Mouse (Mus musculus): Measurements from ENCODE around the gene Smpd3. TPM values are rescaled to one million over a fixed set of nuclear protein-coding genes. Genes with fewer than 3 reads are reported as not detected.

The Smpd3 gene
- polyA plus RNA-seq, 1 experiment: 31.9 TPM

GRCm38 (mm10) chr8:106300739-106301715, 36.8 kb downstream of the Smpd3 start:
- TF ChIP-seq POLR2A (IDR thresholded peaks at IDR 0.05; ENCODE audit: extremely low read depth, insufficient read depth, low read length) (no peak), CTCF (IDR thresholded peaks at IDR 0.05; ENCODE audit: extremely low read depth, insufficient read depth, low read length) (no peak)
- Histone ChIP-seq H3K4me1 (ENCODE audit: control insufficient read depth, insufficient read depth, low read length) (peaks cover 15% of the 10 kb centered on the region), H3K27ac (ENCODE audit: insufficient read depth, low read length) (peak overlapping the region; percentile 54; the same call in 1 of the 2 replicates), H3K4me3 (ENCODE audit: insufficient read depth, low read length) (no peak overlapping the region)

- Histone ChIP-seq H3K27ac (ENCODE audit: insufficient read depth, low read length) (no peak overlapping the region), H3K4me3 (ENCODE audit: insufficient read depth, low read length) (no peak overlapping the region), H3K4me1 (ENCODE audit: control insufficient read depth, insufficient read depth, low read length) (peaks cover 9% of the 10 kb centered on the region)
- TF ChIP-seq POLR2A (IDR thresholded peaks at IDR 0.05; ENCODE audit: extremely low read depth, insufficient read depth, low read length) (no peak), CTCF (IDR thresholded peaks at IDR 0.05; ENCODE audit: extremely low read depth, insufficient read depth, low read length) (0 out of 2 replicates have a peak, but pooled peaks have one; percentile 5)
These were observed 38.1 kb downstream of the Smpd3 start for GRCm38 (mm10) chr8:106299686-106300085.

- TF ChIP-seq POLR2A (IDR thresholded peaks at IDR 0.05; ENCODE audit: extremely low read depth, insufficient read depth, low read length): no peak
- no peak for TF ChIP-seq CTCF (IDR thresholded peaks at IDR 0.05; ENCODE audit: extremely low read depth, insufficient read depth, low read length)
- Histone ChIP-seq H3K4me3 (ENCODE audit: insufficient read depth, low read length) (no peak overlapping the region), H3K27ac (ENCODE audit: insufficient read depth, low read length) (no peak overlapping the region), H3K4me1 (ENCODE audit: control insufficient read depth, insufficient read depth, low read length) (peaks cover 9% of the 10 kb centered on the region; the same call in 1 of the 2 replicates)
These were observed 38.9 kb downstream of the Smpd3 start for GRCm38 (mm10) chr8:106298846-106299245.

- no peak for TF ChIP-seq CTCF (IDR thresholded peaks at IDR 0.05; ENCODE audit: extremely low read depth, insufficient read depth, low read length)
- no peak for TF ChIP-seq POLR2A (IDR thresholded peaks at IDR 0.05; ENCODE audit: extremely low read depth, insufficient read depth, low read length)
- Histone ChIP-seq H3K4me1 (ENCODE audit: control insufficient read depth, insufficient read depth, low read length) (peaks cover 9% of the 10 kb centered on the region; the same call in 1 of the 2 replicates), H3K27ac (ENCODE audit: insufficient read depth, low read length) (no peak overlapping the region), H3K4me3 (ENCODE audit: insufficient read depth, low read length) (no peak overlapping the region)
These were observed 39.5 kb downstream of the Smpd3 start for GRCm38 (mm10) chr8:106298261-106298660.

GRCm38 (mm10) chr8:106292484-106293396, 45.0 kb downstream of the Smpd3 start:
- H3K27ac ChIP-seq (ENCODE audit: insufficient read depth, low read length): no peak overlapping the region
- TF ChIP-seq POLR2A (IDR thresholded peaks at IDR 0.05; ENCODE audit: extremely low read depth, insufficient read depth, low read length) (no peak), CTCF (IDR thresholded peaks at IDR 0.05; ENCODE audit: extremely low read depth, insufficient read depth, low read length) (no peak)
- peaks cover 18% of the 10 kb centered on the region for H3K4me1 ChIP-seq (ENCODE audit: control insufficient read depth, insufficient read depth, low read length)
- no peak overlapping the region for H3K4me3 ChIP-seq (ENCODE audit: insufficient read depth, low read length)

- Histone ChIP-seq H3K4me1 (ENCODE audit: control insufficient read depth, insufficient read depth, low read length) (peaks cover 18% of the 10 kb centered on the region), H3K27ac (ENCODE audit: insufficient read depth, low read length) (no peak overlapping the region; the same call in 1 of the 2 replicates), H3K4me3 (ENCODE audit: insufficient read depth, low read length) (no peak overlapping the region)
- no peak for TF ChIP-seq CTCF (IDR thresholded peaks at IDR 0.05; ENCODE audit: extremely low read depth, insufficient read depth, low read length)
- no peak for TF ChIP-seq POLR2A (IDR thresholded peaks at IDR 0.05; ENCODE audit: extremely low read depth, insufficient read depth, low read length)
These were observed 48.3 kb downstream of the Smpd3 start for GRCm38 (mm10) chr8:106289464-106289863.

GRCm38 (mm10) chr8:106288732-106289131, 49.1 kb downstream of the Smpd3 start:
- H3K4me1 ChIP-seq (ENCODE audit: control insufficient read depth, insufficient read depth, low read length): peaks cover 18% of the 10 kb centered on the region
- TF ChIP-seq POLR2A (IDR thresholded peaks at IDR 0.05; ENCODE audit: extremely low read depth, insufficient read depth, low read length) (no peak), CTCF (IDR thresholded peaks at IDR 0.05; ENCODE audit: extremely low read depth, insufficient read depth, low read length) (no peak)
- no peak overlapping the region for H3K27ac ChIP-seq (ENCODE audit: insufficient read depth, low read length)
- no peak overlapping the region for H3K4me3 ChIP-seq (ENCODE audit: insufficient read depth, low read length)

GRCm38 (mm10) chr8:106287445-106287844, 50.3 kb downstream of the Smpd3 start:
- Histone ChIP-seq H3K4me1 (ENCODE audit: control insufficient read depth, insufficient read depth, low read length) (peaks cover 20% of the 10 kb centered on the region), H3K4me3 (ENCODE audit: insufficient read depth, low read length) (no peak overlapping the region), H3K27ac (ENCODE audit: insufficient read depth, low read length) (no peak overlapping the region)
- TF ChIP-seq POLR2A (IDR thresholded peaks at IDR 0.05; ENCODE audit: extremely low read depth, insufficient read depth, low read length) (no peak), CTCF (IDR thresholded peaks at IDR 0.05; ENCODE audit: extremely low read depth, insufficient read depth, low read length) (no peak)

GRCm38 (mm10) chr8:106280844-106281243, 56.9 kb downstream of the Smpd3 start:
- TF ChIP-seq CTCF (IDR thresholded peaks at IDR 0.05; ENCODE audit: extremely low read depth, insufficient read depth, low read length) (no peak), POLR2A (IDR thresholded peaks at IDR 0.05; ENCODE audit: extremely low read depth, insufficient read depth, low read length) (no peak)
- Histone ChIP-seq H3K27ac (ENCODE audit: insufficient read depth, low read length) (no peak overlapping the region), H3K4me3 (ENCODE audit: insufficient read depth, low read length) (no peak overlapping the region), H3K4me1 (ENCODE audit: control insufficient read depth, insufficient read depth, low read length) (peaks cover 2% of the 10 kb centered on the region; the same call in 1 of the 2 replicates)

Data from cortical plate, adult 2 months (tissue).